Mouse (Mus musculus): Measurements from ENCODE around the gene Slc25a15.
A peak's percentile ranks its signal among the peaks of the same experiment; 100 is the strongest.

Gene Slc25a15

GRCm38 (mm10) chr8:22398142-22398951 is at the start of gene Slc25a15:
TSS of gene Slc25a15 (minus strand) at chr8:22398597.
- peak; percentile 89 for DNase-seq

GRCm38 (mm10) chr8:22411971-22412370 is 13.6 kb upstream of the Slc25a15 start:
- DNase-seq: no peak

GRCm38 (mm10) chr8:22411282-22411702 is 12.9 kb upstream of the Slc25a15 start, which contains the start of gene Mrps31:
TSS of gene Mrps31 (plus strand) at chr8:22411361.
- DNase-seq: peak; percentile 82

DNA sequence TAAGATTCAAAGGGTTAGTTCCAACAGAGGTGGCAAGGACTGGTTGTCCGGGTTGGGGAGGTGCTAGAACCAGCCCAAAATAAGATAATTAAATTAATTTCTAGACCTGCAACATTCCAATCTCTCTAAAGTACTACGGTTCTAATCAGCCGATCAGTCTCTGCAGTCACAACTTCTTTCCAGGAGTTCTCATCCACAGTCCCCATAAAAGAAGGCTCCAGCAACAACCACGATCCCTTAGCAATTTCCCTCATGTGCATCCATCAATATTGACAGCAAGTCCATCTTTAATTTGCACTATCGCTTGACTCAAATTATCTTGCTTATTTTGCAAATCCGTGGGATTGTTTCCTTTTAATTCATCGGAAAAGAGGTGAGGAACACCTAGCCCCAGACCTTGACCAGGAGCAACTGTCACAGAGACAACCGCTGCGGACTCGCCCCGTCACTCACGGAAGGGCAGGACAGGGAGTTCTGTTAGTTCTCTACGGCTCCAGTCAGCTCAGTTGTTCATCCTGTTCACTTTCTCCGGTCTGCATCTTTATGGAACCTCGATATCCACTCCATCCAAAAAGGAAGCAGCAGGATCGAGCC is 12.4 kb upstream of the Slc25a15 start:
- no peak for DNase-seq

DNA sequence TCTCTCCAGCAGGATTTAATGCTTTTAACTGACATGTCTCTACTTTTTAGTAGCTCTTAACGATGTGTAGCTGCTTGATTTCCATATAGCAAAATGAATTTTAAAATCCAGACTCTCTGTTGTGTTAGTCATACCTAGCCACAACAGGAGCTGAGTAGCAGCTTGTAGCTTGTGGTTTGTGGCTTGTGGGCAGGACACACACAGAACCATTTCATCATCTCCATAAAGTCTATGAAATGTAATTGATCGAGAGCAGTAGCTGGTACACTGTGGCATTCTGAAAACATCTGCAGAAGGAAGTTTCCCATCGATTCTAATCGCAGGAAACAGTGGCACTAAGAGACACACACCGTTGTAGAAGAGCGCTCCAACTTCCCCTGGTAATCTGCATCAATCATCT is 7.3 kb upstream of the Slc25a15 start:
- DNase-seq: no peak

DNA sequence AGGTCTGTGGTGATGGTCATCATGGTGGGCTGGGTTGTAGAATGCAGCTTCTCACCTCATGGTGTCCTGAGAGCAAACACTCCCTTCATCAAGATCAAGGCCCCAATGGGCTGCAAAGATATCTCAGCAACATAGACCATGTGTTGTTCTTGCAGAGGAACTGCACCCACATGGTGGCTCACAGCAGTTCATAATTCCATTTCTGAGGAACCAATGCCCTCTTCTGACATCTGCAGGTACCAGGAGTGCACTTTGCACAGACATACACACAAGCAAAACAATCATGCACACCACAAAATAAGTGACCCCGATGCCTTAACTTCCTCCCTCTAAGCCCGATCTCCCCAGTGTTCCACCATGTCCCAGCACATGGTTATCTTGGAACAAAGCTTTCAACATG is 4.8 kb upstream of the Slc25a15 start:
- no peak for DNase-seq

DNA sequence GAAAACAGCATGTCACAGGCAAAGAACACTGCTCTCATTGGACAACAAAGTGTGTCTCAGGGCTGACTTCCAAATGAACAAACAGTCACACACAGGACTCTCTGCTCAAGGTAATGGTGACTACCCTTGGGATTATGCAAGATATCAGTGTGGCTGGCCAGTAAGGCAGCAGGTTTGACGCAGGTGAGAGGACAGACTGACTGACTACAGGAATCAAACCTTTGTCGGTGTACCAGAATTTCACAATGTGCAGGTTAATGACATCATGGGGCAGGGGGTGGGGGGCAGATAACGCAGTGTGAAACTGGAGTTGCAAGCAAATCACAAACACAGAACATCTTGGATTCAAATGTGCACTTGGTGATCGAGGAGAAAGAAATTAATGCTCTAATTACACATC is 2.2 kb upstream of the Slc25a15 start:
- DNase-seq: no peak

- DNase-seq: peak; percentile 42
These were observed 986 bp upstream of the Slc25a15 start for GRCm38 (mm10) chr8:22399285-22399880.

DNA sequence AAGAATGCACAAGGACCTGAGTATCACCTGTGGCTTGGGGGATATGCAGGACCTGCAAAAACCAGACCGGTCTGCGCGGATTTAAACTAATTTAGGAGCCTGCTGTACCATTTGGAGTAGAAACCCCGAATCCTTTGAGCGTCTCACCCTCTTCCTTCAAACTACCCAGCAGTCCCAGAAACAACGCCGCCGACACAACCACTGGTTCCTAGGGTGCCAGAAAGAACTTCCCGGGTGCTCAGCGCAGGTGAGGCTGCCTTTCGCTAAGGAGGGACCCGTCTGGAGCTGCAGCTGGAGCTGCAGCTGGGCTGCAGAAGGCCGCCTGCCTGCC is 621 bp downstream of the Slc25a15 start:
- DNase-seq: no peak

- DNase-seq: peak; percentile 52
These were observed 3.1 kb downstream of the Slc25a15 start for GRCm38 (mm10) chr8:22395256-22395655.

DNA sequence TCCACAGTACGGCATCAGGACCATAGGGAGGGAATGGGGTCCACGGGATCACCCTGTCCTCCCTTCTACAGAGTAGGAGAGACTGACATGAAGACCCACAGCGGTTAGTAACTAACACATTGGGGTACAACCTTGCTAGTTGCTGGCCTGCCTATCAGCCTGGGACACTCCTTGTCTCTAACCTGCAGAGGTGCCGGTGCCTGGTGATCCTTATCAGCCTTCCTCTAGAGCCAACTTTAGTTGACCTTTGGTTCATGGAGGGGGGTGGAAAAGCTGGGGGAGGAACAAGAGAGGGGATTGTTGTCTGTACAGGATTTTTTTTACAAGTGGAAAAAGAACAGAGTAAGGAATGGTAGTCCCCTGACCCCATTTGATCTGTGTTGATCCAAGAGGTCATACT is 3.9 kb downstream of the Slc25a15 start:
- no peak for DNase-seq

- DNase-seq: no peak
These were observed 7.5 kb downstream of the Slc25a15 start for GRCm38 (mm10) chr8:22390766-22391463.

DNA sequence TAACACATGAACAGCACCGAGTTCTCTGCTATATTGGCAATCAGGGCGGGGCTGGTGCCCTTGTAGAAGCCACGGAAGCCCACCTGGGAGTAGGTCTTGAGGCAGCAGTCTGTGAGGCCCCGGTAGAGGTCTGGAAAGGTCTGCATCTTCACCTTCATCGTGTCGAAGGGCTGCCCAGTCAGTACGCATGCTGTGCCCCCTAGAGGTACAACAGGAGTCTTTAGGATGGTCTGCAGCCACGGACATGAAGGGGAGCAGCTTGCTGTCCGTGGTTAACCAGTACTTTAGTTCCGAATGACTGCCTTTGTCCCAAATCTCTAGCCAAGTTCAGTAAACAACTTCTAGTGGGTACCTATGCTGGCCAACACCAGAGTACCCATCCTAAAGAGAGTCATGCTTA is 8.5 kb downstream of the Slc25a15 start:
- DNase-seq: no peak

GRCm38 (mm10) chr8:22385158-22385557 is 13.2 kb downstream of the Slc25a15 start:
- no peak for DNase-seq

- DNase-seq: no peak
These were observed 15.4 kb downstream of the Slc25a15 start for GRCm38 (mm10) chr8:22382824-22383595.

DNA sequence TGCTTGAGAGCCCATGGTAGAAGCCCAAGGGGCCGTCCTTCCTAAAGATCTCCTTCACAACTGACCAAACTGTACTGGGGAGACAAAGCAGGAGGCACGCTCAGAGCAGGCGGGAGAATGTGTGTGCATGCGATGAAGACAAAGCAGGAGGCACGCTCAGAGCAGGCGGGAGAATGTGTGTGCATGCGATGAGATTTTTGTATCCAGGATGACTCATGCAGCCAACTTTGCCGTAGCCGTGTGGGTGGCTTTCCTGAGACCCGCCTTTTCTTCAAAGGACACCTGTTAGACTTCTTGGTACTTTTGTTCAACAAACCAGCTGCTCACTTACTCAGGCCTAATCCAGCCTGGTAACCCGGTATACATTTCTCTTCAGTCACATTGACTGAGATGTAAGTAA is 17.5 kb downstream of the Slc25a15 start:
- no peak for DNase-seq

DNA sequence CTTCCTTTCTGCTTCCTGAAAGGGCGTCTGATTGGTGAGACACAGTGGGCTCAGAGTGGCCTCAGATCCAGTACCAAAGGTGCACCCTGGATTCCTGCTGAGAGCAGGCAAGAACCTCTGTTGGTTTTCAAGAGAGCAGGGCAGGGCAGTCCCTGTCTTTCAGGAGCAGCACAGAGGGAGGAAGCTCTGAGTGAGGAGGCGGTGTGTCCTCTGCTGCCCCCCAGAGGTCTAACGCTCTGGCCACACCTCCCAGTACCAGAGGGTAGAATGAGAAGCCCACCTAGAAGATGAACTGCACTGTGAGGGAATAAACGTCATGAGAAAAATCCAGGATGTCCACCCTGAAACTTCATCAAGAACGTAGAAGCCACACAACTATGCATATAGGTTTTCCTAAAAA is 21.5 kb downstream of the Slc25a15 start:
- DNase-seq: no peak

GRCm38 (mm10) chr8:22376311-22376710 is 22.1 kb downstream of the Slc25a15 start:
- DNase-seq: no peak

GRCm38 (mm10) chr8:22359882-22360281 is 38.5 kb downstream of the Slc25a15 start:
- DNase-seq: no peak

DNA sequence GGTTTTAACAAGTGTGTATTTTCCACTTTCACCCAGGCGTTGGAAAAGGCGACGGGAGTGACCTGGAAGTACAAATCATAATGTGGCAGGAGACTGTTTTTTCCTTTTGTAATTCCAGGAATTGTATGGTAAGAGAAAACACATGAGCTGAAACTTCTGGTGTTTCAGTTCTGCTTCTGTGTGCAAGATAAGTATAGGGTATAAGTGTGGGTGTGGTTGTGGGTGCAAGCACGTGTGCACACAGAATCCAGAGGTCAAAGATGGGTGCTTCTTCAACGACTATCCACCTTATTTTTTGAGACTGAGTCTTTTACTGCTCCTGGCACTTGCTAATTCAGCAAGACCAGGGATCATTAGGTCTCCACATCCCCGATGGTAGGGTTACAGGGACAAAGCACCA is 39.0 kb downstream of the Slc25a15 start:
- no peak for DNase-seq

- no peak for DNase-seq
These were observed 63.0 kb downstream of the Slc25a15 start for GRCm38 (mm10) chr8:22335426-22335825.

Measured in cerebellum, adult 11-12 months (tissue).